Mouse (Mus musculus) neutrophil, adult 65 days (primary cell): ENCODE data around the gene Olfr914. TPM values are rescaled to one million over a fixed set of nuclear protein-coding genes. Genes with fewer than 3 reads are reported as not detected.

Source experiments
- total RNA-seq: library from RNA; stranded (reverse); gene quantifications from 2 replicates; pipeline ENCODE4 v1.2.4, GENCODE M21; 2023

The Olfr914 gene
- not detected in 2 replicates for total RNA-seq

GRCm38 (mm10) chr9:38604802-38605201 lies at the start of gene Olfr914:
Gene Olfr914 (plus strand): TSS chr9:38605102.

GRCm38 (mm10) chr9:38579878-38580277 lies 25.0 kb upstream of the Olfr914 start, which contains the start of gene Olfr912:
Gene Olfr912 (plus strand): TSS chr9:38580178.

GRCm38 (mm10) chr9:38592459-38592858 lies 12.4 kb upstream of the Olfr914 start, which contains the start of gene Olfr913:
Gene Olfr913 (plus strand): TSS chr9:38592759.

GRCm38 (mm10) chr9:38659775-38660174 lies 54.9 kb downstream of the Olfr914 start, which contains the start of gene Olfr916:
Gene Olfr916 (minus strand): TSS chr9:38659875.

Other genes with a start within 250 kb of the Olfr914 start
- gene Olfr250, start 238.2 kb upstream of the Olfr914 start, total RNA-seq: not detected in 2 replicates
- not detected in 2 replicates for gene Olfr251, start 228.0 kb upstream of the Olfr914 start, total RNA-seq
- not detected in 2 replicates for gene Olfr147, start 203.4 kb upstream of the Olfr914 start, total RNA-seq
- not detected in 2 replicates for gene Olfr901, start 175.6 kb upstream of the Olfr914 start, total RNA-seq
- gene Olfr902, start 157.4 kb upstream of the Olfr914 start, total RNA-seq: not detected in 2 replicates
- not detected in 2 replicates for gene Olfr904, start 142.0 kb upstream of the Olfr914 start, total RNA-seq
- 0.14 TPM in 1 of 2 replicates, not detected in the other for gene Olfr905, start 134.0 kb upstream of the Olfr914 start, total RNA-seq
- not detected in 2 replicates for gene Olfr906, start 118.0 kb upstream of the Olfr914 start, total RNA-seq
- not detected in 2 replicates for gene Olfr907, start 109.3 kb upstream of the Olfr914 start, total RNA-seq
- not detected in 2 replicates for gene Olfr911-ps1, start 83.5 kb upstream of the Olfr914 start, total RNA-seq
- not detected in 2 replicates for gene Olfr910, start 67.3 kb upstream of the Olfr914 start, total RNA-seq
- not detected in 2 replicates for gene Olfr912, start 24.9 kb upstream of the Olfr914 start, total RNA-seq
- gene Olfr913, start 12.3 kb upstream of the Olfr914 start, total RNA-seq: not detected in 2 replicates
- not detected in 2 replicates for gene Olfr916, start 54.8 kb downstream of the Olfr914 start, total RNA-seq
- not detected in 2 replicates for gene Olfr917, start 60.7 kb downstream of the Olfr914 start, total RNA-seq
- gene Olfr918, start 69.5 kb downstream of the Olfr914 start, total RNA-seq: not detected in 2 replicates
- not detected in 2 replicates for gene Olfr919, start 98.6 kb downstream of the Olfr914 start, total RNA-seq
- 24.1 and 27.6 TPM in 2 replicates for gene Vwa5a, start 113.2 kb downstream of the Olfr914 start, total RNA-seq
- 0.16 TPM in 1 of 2 replicates, not detected in the other for gene Olfr920, start 147.2 kb downstream of the Olfr914 start, total RNA-seq
- gene Olfr921, start 168.0 kb downstream of the Olfr914 start, total RNA-seq: not detected in 2 replicates
- gene Olfr922, start 209.5 kb downstream of the Olfr914 start, total RNA-seq: not detected in 2 replicates
- gene Olfr923, start 221.4 kb downstream of the Olfr914 start, total RNA-seq: not detected in 2 replicates
- gene Olfr924, start 239.3 kb downstream of the Olfr914 start, total RNA-seq: not detected in 2 replicates
- gene Olfr26, start 250.0 kb downstream of the Olfr914 start, total RNA-seq: not detected in 2 replicates